Comparison of ENCODE assay signal across 8 mouse cellular contexts in genomic region chr1:34738386-34739067, GRCm38 (mm10).
DNase-seq lines count a peak whose midpoint lies in the region; ATAC-seq and TF ChIP-seq lines count a peak whose summit lies in the region.

No protein-coding gene starts in this region.

- TF ChIP-seq POLR2A in limb, embryonic 14.5 days (IDR thresholded peaks at IDR 0.05; ENCODE audit: borderline replicate concordance, extremely low read depth, insufficient read depth, insufficient read length), result no peak
- no peak for TF ChIP-seq POLR2A in olfactory bulb, adult 2 months (IDR thresholded peaks at IDR 0.05; ENCODE audit: insufficient read depth, low read depth, low read length)

- no peak for ATAC-seq in midbrain, embryonic 11.5 days (ENCODE audit: low FRiP score)
- ATAC-seq in midbrain, embryonic 16.5 days, result no peak
- ATAC-seq in forebrain, embryonic 13.5 days, result 0 out of 2 replicates have a peak, but pooled peaks have one; percentile 30
- ATAC-seq in limb, embryonic 14.5 days (ENCODE audit: low FRiP score, low read depth), result no peak

- no peaks in the 10 kb centered on the region for H3K4me1 ChIP-seq in midbrain, embryonic 11.5 days (ENCODE audit: control insufficient read depth, insufficient read depth, low read length)
- H3K4me1 ChIP-seq in midbrain, embryonic 16.5 days (ENCODE audit: control insufficient read depth, insufficient read depth, low read length), result no peaks in the 10 kb centered on the region
- H3K4me1 ChIP-seq in forebrain, embryonic 13.5 days, result no peaks in the 10 kb centered on the region
- H3K4me1 ChIP-seq in limb, embryonic 14.5 days (ENCODE audit: control insufficient read depth, insufficient read depth, low read length), result no peaks in the 10 kb centered on the region
- H3K4me1 ChIP-seq in olfactory bulb, adult 2 months (ENCODE audit: control insufficient read depth, insufficient read depth, low read length), result no peaks in the 10 kb centered on the region

- peak; percentile 91 for DNase-seq in midbrain, embryonic 11.5 days (ENCODE audit: low spot score, missing footprints)
- DNase-seq in brain, adult 2 months (ENCODE audit: low read depth, low spot score), result peak; percentile 89
- DNase-seq in kidney, adult 9 months, result peak; percentile 71
- peak; percentile 54 for DNase-seq in limb, embryonic 14.5 days (ENCODE audit: low spot score)
- DNase-seq in thymus, postnatal 0 days (ENCODE audit: low spot score), result peak; percentile 58

- no peak overlapping the region for H3K4me3 ChIP-seq in midbrain, embryonic 11.5 days (ENCODE audit: low read depth, low read length)
- H3K4me3 ChIP-seq in midbrain, embryonic 16.5 days (ENCODE audit: low read depth, low read length), result no peak overlapping the region
- no peak overlapping the region for H3K4me3 ChIP-seq in forebrain, embryonic 13.5 days
- no peak overlapping the region for H3K4me3 ChIP-seq in limb, embryonic 14.5 days (replicated peaks; ENCODE audit: low read length)
- no peak overlapping the region for H3K4me3 ChIP-seq in olfactory bulb, adult 2 months (ENCODE audit: insufficient read depth, low read depth, low read length)

- H3K36me3 ChIP-seq in midbrain, embryonic 11.5 days (ENCODE audit: control insufficient read depth, insufficient read depth, low read length), result no peaks in the 10 kb centered on the region
- H3K36me3 ChIP-seq in midbrain, embryonic 16.5 days (ENCODE audit: control insufficient read depth, insufficient read depth, low read length), result no peaks in the 10 kb centered on the region
- no peaks in the 10 kb centered on the region for H3K36me3 ChIP-seq in forebrain, embryonic 13.5 days (ENCODE audit: poor library complexity, severe bottlenecking)
- no peaks in the 10 kb centered on the region for H3K36me3 ChIP-seq in limb, embryonic 14.5 days (ENCODE audit: control insufficient read depth, insufficient read depth, low read length)

- WGBS in midbrain, embryonic 11.5 days, result 53% methylated on average over 14 of the region's 14 CpGs
- 54% methylated on average over 14 of the region's 14 CpGs for WGBS in midbrain, embryonic 16.5 days
- 58% methylated on average over 14 of the region's 14 CpGs for WGBS in forebrain, embryonic 13.5 days
- 53% methylated on average over 14 of the region's 14 CpGs for WGBS in limb, embryonic 14.5 days
- WGBS in olfactory bulb, adult 2 months, result 57% methylated on average over 14 of the region's 14 CpGs

- TF ChIP-seq CTCF in olfactory bulb, adult 2 months (IDR thresholded peaks at IDR 0.05; ENCODE audit: insufficient read depth, low read depth, low read length), result peak; percentile 37; the same call in 1 of the 2 replicates

- no peak overlapping the region for H3K27ac ChIP-seq in midbrain, embryonic 11.5 days (ENCODE audit: low read depth, low read length)
- no peak overlapping the region for H3K27ac ChIP-seq in midbrain, embryonic 16.5 days (ENCODE audit: low read length)
- no peak overlapping the region for H3K27ac ChIP-seq in forebrain, embryonic 13.5 days
- no peak overlapping the region for H3K27ac ChIP-seq in limb, embryonic 14.5 days (replicated peaks; ENCODE audit: low read depth, low read length)
- H3K27ac ChIP-seq in olfactory bulb, adult 2 months (ENCODE audit: insufficient read depth, low read depth, low read length), result no peak overlapping the region

- H3K9ac ChIP-seq in midbrain, embryonic 11.5 days (ENCODE audit: low read length), result no peak overlapping the region
- no peak overlapping the region for H3K9ac ChIP-seq in midbrain, embryonic 16.5 days (ENCODE audit: low read depth, low read length)
- no peak overlapping the region for H3K9ac ChIP-seq in forebrain, embryonic 13.5 days
- H3K9ac ChIP-seq in limb, embryonic 14.5 days (ENCODE audit: low read depth, low read length, severe bottlenecking), result no peak overlapping the region

- H3K9me3 ChIP-seq in midbrain, embryonic 11.5 days (ENCODE audit: control insufficient read depth, low read length), result no peaks in the 10 kb centered on the region
- H3K9me3 ChIP-seq in midbrain, embryonic 16.5 days (replicated peaks; ENCODE audit: control insufficient read depth, low read length, poor library complexity, severe bottlenecking), result no peaks in the 10 kb centered on the region
- H3K9me3 ChIP-seq in forebrain, embryonic 13.5 days (replicated peaks), result no peaks in the 10 kb centered on the region
- no peaks in the 10 kb centered on the region for H3K9me3 ChIP-seq in limb, embryonic 14.5 days (ENCODE audit: control insufficient read depth, low read length)

- H3K27me3 ChIP-seq in midbrain, embryonic 11.5 days (ENCODE audit: control insufficient read depth, insufficient read depth, low read length), result no peaks in the 10 kb centered on the region
- no peaks in the 10 kb centered on the region for H3K27me3 ChIP-seq in midbrain, embryonic 16.5 days (ENCODE audit: control insufficient read depth, insufficient read depth, low read depth, low read length)
- H3K27me3 ChIP-seq in forebrain, embryonic 13.5 days, result no peaks in the 10 kb centered on the region
- H3K27me3 ChIP-seq in limb, embryonic 14.5 days (ENCODE audit: control insufficient read depth, insufficient read depth, low read length), result no peaks in the 10 kb centered on the region

- H3K4me2 ChIP-seq in midbrain, embryonic 11.5 days, result no peak overlapping the region
- no peak overlapping the region for H3K4me2 ChIP-seq in midbrain, embryonic 16.5 days (ENCODE audit: low read length)
- H3K4me2 ChIP-seq in forebrain, embryonic 13.5 days, result no peak overlapping the region
- H3K4me2 ChIP-seq in limb, embryonic 14.5 days (replicated peaks; ENCODE audit: low read depth, low read length, severe bottlenecking), result no peak overlapping the region
